9 mouse cellular contexts compared by ENCODE assay signal in genomic region chrX:12140086-12140740, GRCm38 (mm10). TPM values are rescaled to one million over a fixed set of nuclear protein-coding genes. Genes with fewer than 3 reads are reported as not detected.
DNase-seq lines count a peak whose midpoint lies in the region; ATAC-seq lines count a peak whose summit lies in the region.
"Had no signal": no experiment of that assay in that cellular context is flagged by ENCODE, and none has a peak within 500 bp of the region (broad histone marks: within the 10 kb centered on the region; RNA-seq: fewer than 3 reads in every experiment).

No protein-coding gene starts in this region.

- H3K27ac ChIP-seq in heart, embryonic 16.5 days (ENCODE audit: low read length) = peak overlapping the region; percentile 69
- H3K27ac ChIP-seq in liver, embryonic 12.5 days = no peak overlapping the region

- H3K9me3 ChIP-seq in heart, embryonic 16.5 days (replicated peaks; ENCODE audit: control insufficient read depth, low read length) = no peaks in the 10 kb centered on the region
- H3K9me3 ChIP-seq in liver, embryonic 12.5 days (replicated peaks) = no peaks in the 10 kb centered on the region
- H3K9me3 ChIP-seq: G1E had no signal

- no peak for ATAC-seq in heart, embryonic 16.5 days (replicated peaks; ENCODE audit: extremely low read depth, insufficient read depth, low FRiP score)
- ATAC-seq in liver, embryonic 12.5 days = no peak

- H3K4me3 ChIP-seq in heart, embryonic 16.5 days (ENCODE audit: low read length) = peak overlapping the region; percentile 47
- H3K4me3 ChIP-seq in liver, embryonic 12.5 days = peak overlapping the region; percentile 36

- peak overlapping the region; percentile 81 for H3K9ac ChIP-seq in heart, embryonic 16.5 days (ENCODE audit: low read length)
- peak overlapping the region; percentile 34 for H3K9ac ChIP-seq in liver, embryonic 12.5 days

- peak; percentile 24 to 47 for DNase-seq in heart, adult 18-20 months
- DNase-seq in heart, adult 9 months (ENCODE audit: low spot score in 2 of 2) = no peak
- peak; percentile 24 to 48 for DNase-seq in adrenal gland, postnatal 36 days
- DNase-seq in retina, embryonic 14.5 days (ENCODE audit: low spot score) = peak; percentile 67
- no peak for DNase-seq in gastrocnemius, adult 18-20 months (ENCODE audit: low spot score)
- no peak for DNase-seq in urinary bladder, postnatal 25 days (ENCODE audit: low spot score)

- H3K27me3 ChIP-seq in heart, embryonic 16.5 days (ENCODE audit: control insufficient read depth, insufficient read depth, low read length) = peaks cover 37% of the 10 kb centered on the region
- peaks cover 87% of the 10 kb centered on the region for H3K27me3 ChIP-seq in liver, embryonic 12.5 days (replicated peaks)

- H3K4me2 ChIP-seq in heart, embryonic 16.5 days (ENCODE audit: low read depth, low read length) = peak overlapping the region; percentile 77
- peak overlapping the region; percentile 62 for H3K4me2 ChIP-seq in liver, embryonic 12.5 days

- WGBS in heart, embryonic 16.5 days = 3% methylated on average over 41 of the region's 51 CpGs
- 4% methylated on average over 50 of the region's 51 CpGs for WGBS in liver, embryonic 12.5 days (ENCODE audit: insufficient replicate concordance)

- H3K36me3 ChIP-seq in heart, embryonic 16.5 days (ENCODE audit: control insufficient read depth, insufficient read depth) = no peaks in the 10 kb centered on the region
- no peaks in the 10 kb centered on the region for H3K36me3 ChIP-seq in liver, embryonic 12.5 days
- H3K36me3 ChIP-seq: G1E had no signal

- peaks cover 3% of the 10 kb centered on the region; the same call in 1 of the 2 replicates for H3K4me1 ChIP-seq in heart, embryonic 16.5 days (ENCODE audit: control insufficient read depth, insufficient read depth, low read length)
- peaks cover 21% of the 10 kb centered on the region; the same call in 1 of the 2 replicates for H3K4me1 ChIP-seq in liver, embryonic 12.5 days

RNA-seq across cellular contexts. Expression of gene Bcor, which starts 19.9 kb away (rescaled TPM):
- 10 to 100 TPM; 16.7 to 20.5 TPM for total RNA-seq in heart, adult 18-20 months (2021)
- 10 to 100 TPM; 14.5 to 16.0 TPM for total RNA-seq in adrenal gland, postnatal 36 days (2021)
- polyA plus RNA-seq in heart, embryonic 16.5 days (2015; fragmentation: Nextera tagmentation; extraction: Ambion mirVana) = 11.5 and 13.5 TPM in 2 replicates
- 7.9 and 8.4 TPM in 2 replicates for polyA plus RNA-seq in liver, embryonic 12.5 days (2016; fragmentation: Nextera tagmentation; extraction: Ambion mirVana)
- total RNA-seq in gastrocnemius, adult 18-20 months (2021) = 10 to 100 TPM; 13.4 to 18.4 TPM

Comparison
In these comparisons a context has a peak if more than half of its experiments do, and no peak if none do; other contexts are left out.
1. DNase-seq: peak in heart, adult 18-20 months (2 of 2), adrenal gland, postnatal 36 days (2 of 2) and retina, embryonic 14.5 days (single experiment); none in heart, adult 9 months (0 of 2), gastrocnemius, adult 18-20 months (single experiment) and urinary bladder, postnatal 25 days (single experiment).